In the genomic region with DNA sequence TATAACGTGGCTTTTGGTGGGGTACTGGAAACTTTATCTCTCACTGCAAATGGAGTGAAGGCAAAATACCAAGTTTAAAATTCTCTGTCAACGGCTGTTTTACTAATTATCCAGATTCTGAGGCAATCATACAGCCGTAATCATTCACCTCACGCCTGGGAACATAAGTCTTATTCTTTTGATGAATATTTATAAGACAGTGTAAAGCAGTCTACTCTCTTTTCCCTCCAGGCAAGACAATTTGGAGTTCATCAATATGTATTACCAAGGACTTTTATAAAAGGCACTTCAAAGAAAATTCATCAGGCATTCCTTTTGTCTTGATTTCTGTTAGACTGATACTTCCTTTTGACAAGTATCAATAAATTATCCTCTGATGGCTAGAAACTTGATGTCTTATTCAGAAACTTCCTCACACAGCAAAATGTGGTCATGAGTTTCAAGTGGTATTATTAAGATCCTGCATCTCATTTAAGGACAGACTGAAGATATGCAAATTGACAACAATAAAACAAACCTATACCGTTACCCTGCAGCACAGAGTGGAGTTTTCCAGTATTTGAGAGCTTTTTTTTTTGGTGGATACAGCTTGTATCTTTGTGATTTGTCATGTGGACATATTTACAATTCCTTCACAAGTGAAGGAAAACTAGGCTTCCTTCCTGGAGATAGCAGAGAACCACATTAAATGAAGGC, we compare ENCODE assay signal across 16 mouse cellular contexts.
DNase-seq lines count a peak whose midpoint lies in the region; ATAC-seq and TF ChIP-seq lines count a peak whose summit lies in the region.
"Had no signal": no experiment of that assay in that cellular context is flagged by ENCODE, and none has a peak within 500 bp of the region (broad histone marks: within the 10 kb centered on the region; RNA-seq: fewer than 3 reads in every experiment).

No protein-coding gene starts in this region.

- peak; percentile 26; the same call in 1 of the 2 replicates for ATAC-seq in lung, embryonic 16.5 days (ENCODE audit: low read depth)
- no peak for ATAC-seq in lung, postnatal 0 days
- peak; percentile 95 for ATAC-seq in forebrain, embryonic 13.5 days
- ATAC-seq in hindbrain, embryonic 13.5 days (ENCODE audit: low FRiP score): 0 out of 2 replicates have a peak, but pooled peaks have one; percentile 69
- peak; percentile 92 for ATAC-seq in midbrain, embryonic 16.5 days
- no peak for ATAC-seq in stomach, postnatal 0 days (ENCODE audit: low FRiP score, low TSS enrichment)

- H3K36me3 ChIP-seq in lung, embryonic 16.5 days (ENCODE audit: control insufficient read depth, insufficient read depth, low read length): no peaks in the 10 kb centered on the region
- no peaks in the 10 kb centered on the region for H3K36me3 ChIP-seq in lung, postnatal 0 days (ENCODE audit: insufficient read depth, low read length)
- H3K36me3 ChIP-seq in forebrain, embryonic 13.5 days (ENCODE audit: poor library complexity, severe bottlenecking): no peaks in the 10 kb centered on the region
- H3K36me3 ChIP-seq in hindbrain, embryonic 13.5 days: no peaks in the 10 kb centered on the region
- no peaks in the 10 kb centered on the region for H3K36me3 ChIP-seq in midbrain, embryonic 16.5 days (ENCODE audit: control insufficient read depth, insufficient read depth, low read length)
- H3K36me3 ChIP-seq in stomach, postnatal 0 days (ENCODE audit: control insufficient read depth, insufficient read depth, low read length): no peaks in the 10 kb centered on the region

- no peak overlapping the region for H3K9ac ChIP-seq in lung, embryonic 16.5 days (ENCODE audit: low read length)
- H3K9ac ChIP-seq in lung, postnatal 0 days (replicated peaks; ENCODE audit: low read depth): no peak overlapping the region
- no peak overlapping the region for H3K9ac ChIP-seq in forebrain, embryonic 13.5 days
- no peak overlapping the region for H3K9ac ChIP-seq in hindbrain, embryonic 13.5 days
- H3K9ac ChIP-seq in midbrain, embryonic 16.5 days (ENCODE audit: low read depth, low read length): no peak overlapping the region
- H3K9ac ChIP-seq in stomach, postnatal 0 days (ENCODE audit: low read length): no peak overlapping the region

- H3K27me3 ChIP-seq in lung, embryonic 16.5 days (ENCODE audit: control insufficient read depth, insufficient read depth, low read depth, low read length): no peaks in the 10 kb centered on the region
- no peaks in the 10 kb centered on the region for H3K27me3 ChIP-seq in lung, postnatal 0 days (replicated peaks; ENCODE audit: insufficient read depth, low read length)
- H3K27me3 ChIP-seq in forebrain, embryonic 13.5 days: no peaks in the 10 kb centered on the region
- H3K27me3 ChIP-seq in hindbrain, embryonic 13.5 days: no peaks in the 10 kb centered on the region
- no peaks in the 10 kb centered on the region for H3K27me3 ChIP-seq in midbrain, embryonic 16.5 days (ENCODE audit: control insufficient read depth, insufficient read depth, low read depth, low read length)
- H3K27me3 ChIP-seq in stomach, postnatal 0 days (ENCODE audit: control insufficient read depth, insufficient read depth, low read length): no peaks in the 10 kb centered on the region

- H3K9me3 ChIP-seq in lung, embryonic 16.5 days (ENCODE audit: control insufficient read depth, low read length): no peaks in the 10 kb centered on the region
- H3K9me3 ChIP-seq in lung, postnatal 0 days (ENCODE audit: low read length): no peaks in the 10 kb centered on the region
- no peaks in the 10 kb centered on the region for H3K9me3 ChIP-seq in forebrain, embryonic 13.5 days (replicated peaks)
- no peaks in the 10 kb centered on the region for H3K9me3 ChIP-seq in hindbrain, embryonic 13.5 days
- no peaks in the 10 kb centered on the region; the same call in 1 of the 2 replicates for H3K9me3 ChIP-seq in midbrain, embryonic 16.5 days (replicated peaks; ENCODE audit: control insufficient read depth, low read length, poor library complexity, severe bottlenecking)
- H3K9me3 ChIP-seq in stomach, postnatal 0 days (ENCODE audit: control insufficient read depth, low read length): no peaks in the 10 kb centered on the region

- no peak overlapping the region for H3K27ac ChIP-seq in lung, embryonic 16.5 days (ENCODE audit: low read length)
- H3K27ac ChIP-seq in lung, postnatal 0 days (ENCODE audit: low read length): no peak overlapping the region
- no peak overlapping the region for H3K27ac ChIP-seq in forebrain, embryonic 13.5 days
- no peak overlapping the region for H3K27ac ChIP-seq in hindbrain, embryonic 13.5 days
- no peak overlapping the region; the same call in 1 of the 2 replicates for H3K27ac ChIP-seq in midbrain, embryonic 16.5 days (ENCODE audit: low read length)
- H3K27ac ChIP-seq in stomach, postnatal 0 days (replicated peaks): no peak overlapping the region

- 46% methylated on average over 5 of the region's 5 CpGs for WGBS in lung, embryonic 16.5 days
- WGBS in lung, postnatal 0 days: 54% methylated on average over 5 of the region's 5 CpGs
- 33% methylated on average over 5 of the region's 5 CpGs for WGBS in forebrain, embryonic 13.5 days
- 30% methylated on average over 5 of the region's 5 CpGs for WGBS in hindbrain, embryonic 13.5 days
- WGBS in midbrain, embryonic 16.5 days: 18% methylated on average over 5 of the region's 5 CpGs
- 61% methylated on average over 5 of the region's 5 CpGs for WGBS in stomach, postnatal 0 days

- H3K4me3 ChIP-seq in lung, embryonic 16.5 days (ENCODE audit: low read length): no peak overlapping the region
- H3K4me3 ChIP-seq in lung, postnatal 0 days (ENCODE audit: low read depth, low read length): no peak overlapping the region
- no peak overlapping the region for H3K4me3 ChIP-seq in forebrain, embryonic 13.5 days
- H3K4me3 ChIP-seq in hindbrain, embryonic 13.5 days: no peak overlapping the region
- no peak overlapping the region for H3K4me3 ChIP-seq in midbrain, embryonic 16.5 days (ENCODE audit: low read depth, low read length)
- H3K4me3 ChIP-seq in stomach, postnatal 0 days (ENCODE audit: low read depth, low read length): no peak overlapping the region
- H3K4me3 ChIP-seq: myocyte had no signal

- TF ChIP-seq CTCF in lung, postnatal 0 days (IDR thresholded peaks at IDR 0.05): no peak
- no peak for TF ChIP-seq CTCF in stomach, postnatal 0 days (IDR thresholded peaks at IDR 0.05; ENCODE audit: low read depth)

- no peak overlapping the region for H3K4me2 ChIP-seq in lung, embryonic 16.5 days (ENCODE audit: low read depth, low read length)
- no peak overlapping the region for H3K4me2 ChIP-seq in lung, postnatal 0 days (replicated peaks; ENCODE audit: low read depth, low read length)
- no peak overlapping the region for H3K4me2 ChIP-seq in forebrain, embryonic 13.5 days
- no peak overlapping the region for H3K4me2 ChIP-seq in hindbrain, embryonic 13.5 days
- no peak overlapping the region for H3K4me2 ChIP-seq in midbrain, embryonic 16.5 days (ENCODE audit: low read length)
- no peak overlapping the region for H3K4me2 ChIP-seq in stomach, postnatal 0 days (replicated peaks; ENCODE audit: low read depth)

- H3K4me1 ChIP-seq in lung, embryonic 16.5 days (replicated peaks; ENCODE audit: control insufficient read depth, insufficient read depth, low read length): no peaks in the 10 kb centered on the region
- no peaks in the 10 kb centered on the region for H3K4me1 ChIP-seq in lung, postnatal 0 days (ENCODE audit: insufficient read depth, low read depth, low read length)
- peaks cover 8% of the 10 kb centered on the region; the same call in 1 of the 2 replicates for H3K4me1 ChIP-seq in forebrain, embryonic 13.5 days
- H3K4me1 ChIP-seq in hindbrain, embryonic 13.5 days (replicated peaks): 0 out of 2 replicates have a peak, but pooled peaks cover 2% of the 10 kb centered on the region
- no peaks in the 10 kb centered on the region for H3K4me1 ChIP-seq in midbrain, embryonic 16.5 days (ENCODE audit: control insufficient read depth, insufficient read depth, low read length)
- no peaks in the 10 kb centered on the region for H3K4me1 ChIP-seq in stomach, postnatal 0 days (replicated peaks; ENCODE audit: control insufficient read depth, insufficient read depth)

- DNase-seq in lung, postnatal 0 days (ENCODE audit: low spot score): no peak
- no peak for DNase-seq in stomach, postnatal 0 days (ENCODE audit: low spot score)
- no peak for DNase-seq in thymus, postnatal 4 days
- DNase-seq: adrenal gland, postnatal 25 days; cerebellum, adult 9-11 months; gastrocnemius, postnatal 10 days; kidney, adult 8-10 months; kidney, postnatal 36 days; layer of hippocampus, adult 9-11 months; spleen, adult 18-20 months; thymus, adult 2 months had no signal

- no peak for TF ChIP-seq EP300 in lung, postnatal 0 days (IDR thresholded peaks at IDR 0.05)
- TF ChIP-seq EP300 in stomach, postnatal 0 days (optimal IDR thresholded peaks at IDR 0.05): no peak

Comparison
In these comparisons a context has a peak if more than half of its experiments do, and no peak if none do; other contexts are left out.
1. ATAC-seq: peak in lung, embryonic 16.5 days (single experiment), forebrain, embryonic 13.5 days (single experiment), hindbrain, embryonic 13.5 days (single experiment) and midbrain, embryonic 16.5 days (single experiment); none in lung, postnatal 0 days (single experiment) and stomach, postnatal 0 days (single experiment).